Mouse (Mus musculus) bone marrow, adult 2 months (tissue): Measurements from ENCODE around the gene Supt20. TPM values are rescaled to one million over a fixed set of nuclear protein-coding genes. Genes with fewer than 3 reads are reported as not detected.
A peak's percentile ranks its signal among the peaks of the same experiment; 100 is the strongest.
"Not testable (repeated sequence)": the region's sequence is repeated elsewhere in the genome, so short reads cannot be mapped to it uniquely, and the experiment has no call there.

ENCODE experiments used
- H3K27ac ChIP-seq: fragments of 200-500 bp; 2 replicates; pipeline ENCODE4 v1.5.1; 2012; ENCODE audit warnings: low read depth, mild to moderate bottlenecking, control low read depth, inconsistent platforms, low read length; ENCODE audit not compliant: control insufficient read depth, poor library complexity, insufficient read depth
- H3K4me1 ChIP-seq: fragments of 200-500 bp; 2 replicates; pipeline ENCODE4 v1.6.1; 2011; ENCODE audit warnings: low read length; ENCODE audit not compliant: control insufficient read depth, insufficient read depth
- H3K4me3 ChIP-seq: fragments of 200-500 bp; replicated peaks from 2 replicates; pipeline ENCODE3; 2011; ENCODE audit warnings: mild to moderate bottlenecking, low read depth, low read length, control low read depth; ENCODE audit not compliant: control insufficient read depth
- CTCF ChIP-seq: fragments of 200-500 bp; IDR thresholded peaks from 2 replicates; pipeline ENCODE4 v1.5.1; 2011; ENCODE audit warnings: low read length, control low read depth; ENCODE audit not compliant: control insufficient read depth, insufficient read depth
- POLR2A ChIP-seq: fragments of 200-500 bp; IDR thresholded peaks from 2 replicates; pipeline ENCODE4 v1.6.1; 2011; ENCODE audit warnings: low read depth, mild to moderate bottlenecking, control low read depth, low read length, borderline replicate concordance; ENCODE audit not compliant: control insufficient read depth
- WGBS: fragments of 180-500 bp; shearing (Covaris S2); methylation state at CpG from one replicate; pipeline ENCODE4 v1.1.7; 2018; 5-methylcytosine and 5-hydroxymethylcytosine counted together
- polyA plus RNA-seq: library from polyadenylated mRNA; stranded (reverse); fragments of >200 nt; gene quantifications from 2 replicates; pipeline ENCODE4 v1.2.4, GENCODE M21; 2011; ENCODE audit warnings: low replicate concordance; ENCODE audit not compliant: missing spikeins, insufficient read depth, insufficient read length

Supt20 gene
- polyA plus RNA-seq, 1 experiment, result 60.4 TPM

DNA sequence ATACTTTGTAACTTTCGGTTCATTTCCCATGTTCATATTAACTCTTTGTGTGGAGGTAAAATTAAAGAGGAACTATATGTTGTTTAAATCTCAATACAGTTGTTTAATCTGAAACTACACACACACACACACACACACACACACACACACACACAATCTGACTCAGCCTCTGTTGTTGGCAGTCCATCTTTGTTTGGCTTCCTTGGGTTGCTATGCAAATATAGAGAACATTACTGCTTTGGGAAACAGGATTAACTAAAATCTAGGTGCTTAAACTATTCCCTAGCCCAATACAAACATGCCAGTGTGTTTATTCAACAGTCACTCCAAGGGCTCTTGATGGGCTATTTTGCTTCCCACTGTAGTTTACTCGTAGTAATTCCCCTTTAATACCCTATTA is 5.4 kb upstream of the Supt20 start:
- no peak overlapping the region for H3K4me3 ChIP-seq
- no peak overlapping the region for H3K27ac ChIP-seq
- H3K4me1 ChIP-seq, result no peaks in the 10 kb centered on the region; the same call in 1 of the 2 replicates
- 66% methylated on average over 2 of the region's 2 CpGs for WGBS
- TF ChIP-seq CTCF, result no peak
- TF ChIP-seq POLR2A, result no peak

DNA sequence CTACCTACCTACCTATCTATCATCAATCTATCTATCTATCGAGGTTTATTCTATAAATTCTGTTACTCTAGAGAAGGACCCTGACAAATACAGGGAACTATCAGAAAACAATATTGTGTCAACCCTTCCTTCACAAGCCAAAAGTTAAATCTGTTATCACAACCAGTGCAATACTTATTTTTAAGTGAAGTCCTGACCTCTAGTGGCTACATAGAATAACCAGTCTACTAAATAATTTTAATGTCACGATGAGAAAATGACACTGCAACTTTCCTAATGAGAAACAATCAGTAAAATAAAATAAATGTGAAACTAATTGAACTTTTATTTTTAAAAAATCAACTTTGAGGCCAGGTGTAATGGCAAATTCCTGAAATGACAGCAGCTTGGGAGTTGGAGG is 3.5 kb upstream of the Supt20 start:
- TF ChIP-seq POLR2A, result no peak
- TF ChIP-seq CTCF, result no peak
- 20% methylated on average over 2 of the region's 2 CpGs for WGBS
- H3K27ac ChIP-seq, result no peak overlapping the region
- no peak overlapping the region for H3K4me3 ChIP-seq
- no peaks in the 10 kb centered on the region for H3K4me1 ChIP-seq

DNA sequence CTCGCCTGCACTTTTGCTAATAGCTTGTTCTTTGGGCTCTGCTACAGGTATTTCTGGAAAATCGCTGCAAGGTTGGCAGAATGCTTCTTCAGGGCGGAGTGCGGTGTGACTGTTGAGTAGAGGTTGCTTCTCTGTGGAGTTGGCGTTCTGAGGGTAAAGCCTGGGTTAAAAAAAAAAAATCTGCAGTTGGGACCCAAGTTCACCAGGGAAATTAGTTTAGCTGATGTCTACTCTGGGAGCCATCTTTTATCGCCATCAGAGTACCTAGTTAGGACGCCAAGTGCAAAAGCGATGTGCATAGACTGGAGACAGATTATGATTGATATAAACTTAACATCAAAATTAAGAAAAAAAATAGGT is 429 bp downstream of the Supt20 start:
- under 1% methylated on average over 8 of the region's 8 CpGs for WGBS
- Histone ChIP-seq H3K4me1 (no peaks in the 10 kb centered on the region), H3K27ac (peak overlapping the region; percentile 84), H3K4me3 (peak overlapping the region; percentile 98)
- no peak for TF ChIP-seq CTCF
- TF ChIP-seq POLR2A, result no peak

DNA sequence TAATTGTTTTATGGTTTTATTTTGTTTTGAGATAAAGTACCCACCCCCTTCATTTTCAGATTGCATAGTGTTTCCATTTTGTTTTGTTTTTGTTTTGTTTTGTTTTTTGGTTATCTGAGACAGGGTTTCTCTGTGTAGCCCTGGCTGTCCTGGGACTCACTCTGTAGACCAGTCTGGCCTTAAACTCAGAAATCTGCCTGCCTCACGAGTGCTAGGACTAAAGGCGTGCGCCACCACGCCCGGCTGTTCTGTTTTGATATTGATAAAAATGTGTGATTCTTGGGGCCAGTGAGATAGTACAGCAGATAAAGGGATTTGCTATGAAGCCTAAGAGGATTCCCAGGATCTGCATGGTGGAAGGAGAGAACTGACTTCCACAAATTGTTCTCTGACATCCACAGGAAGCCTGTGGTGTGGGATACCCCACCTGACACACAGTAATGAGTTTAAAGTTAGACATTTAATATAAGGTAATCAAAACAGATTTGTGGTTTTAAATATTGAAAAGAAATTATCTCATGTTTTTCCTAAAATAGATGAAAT is 7.2 kb downstream of the Supt20 start:
- WGBS, result 71% methylated on average over 5 of the region's 5 CpGs
- Histone ChIP-seq H3K4me3 (no peak overlapping the region), H3K4me1 (no peaks in the 10 kb centered on the region), H3K27ac (no peak overlapping the region)
- no peak for TF ChIP-seq POLR2A
- TF ChIP-seq CTCF, result no peak

DNA sequence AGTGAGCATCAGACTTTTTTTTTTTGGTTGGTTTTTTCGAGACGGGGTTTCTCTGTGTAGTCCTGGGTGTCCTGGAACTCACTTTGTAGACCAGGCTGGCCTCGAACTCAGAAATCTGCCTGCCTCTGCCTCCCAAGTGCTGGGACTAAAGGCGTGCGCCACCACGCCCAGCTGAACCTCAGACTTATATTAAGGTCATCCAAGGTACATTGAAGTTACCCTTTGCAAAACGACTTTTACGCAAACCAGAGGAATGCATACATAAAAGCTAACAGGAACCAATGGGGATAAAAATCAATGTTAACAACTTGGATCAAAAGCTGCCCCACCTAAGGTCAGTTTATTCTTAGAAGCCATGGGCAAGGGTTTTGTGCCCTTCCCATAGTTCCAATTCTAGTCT is 11.5 kb downstream of the Supt20 start:
- 89% methylated on average over 8 of the region's 8 CpGs for WGBS
- not testable (repeated sequence) for H3K27ac ChIP-seq, H3K4me3 ChIP-seq, H3K4me1 ChIP-seq

DNA sequence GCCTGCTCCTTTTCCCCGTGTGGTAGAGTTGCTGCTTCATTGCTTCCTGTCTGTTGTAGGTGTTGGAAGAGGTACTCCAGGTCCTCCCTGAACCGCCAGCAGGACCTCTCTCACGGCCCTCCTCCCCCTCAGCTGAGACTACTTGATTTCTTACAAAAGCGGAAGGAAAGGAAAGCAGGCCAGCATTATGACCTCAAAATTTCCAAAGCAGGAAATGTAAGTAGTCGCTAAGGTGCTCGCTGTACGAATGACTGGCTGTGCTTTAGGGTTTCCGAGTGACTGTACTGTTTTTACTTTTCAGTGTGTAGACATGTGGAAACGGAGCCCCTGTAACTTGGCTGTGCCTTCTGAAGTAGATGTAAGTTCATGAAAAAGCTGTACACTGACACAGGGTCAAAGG is 16.4 kb downstream of the Supt20 start:
- peak overlapping the region; percentile 80; the same call in 1 of the 2 replicates for H3K27ac ChIP-seq
- TF ChIP-seq CTCF (no peak), POLR2A (no peak)
- no peak overlapping the region for H3K4me3 ChIP-seq
- 16% methylated on average over 9 of the region's 9 CpGs for WGBS
- peaks cover 1% of the 10 kb centered on the region for H3K4me1 ChIP-seq

DNA sequence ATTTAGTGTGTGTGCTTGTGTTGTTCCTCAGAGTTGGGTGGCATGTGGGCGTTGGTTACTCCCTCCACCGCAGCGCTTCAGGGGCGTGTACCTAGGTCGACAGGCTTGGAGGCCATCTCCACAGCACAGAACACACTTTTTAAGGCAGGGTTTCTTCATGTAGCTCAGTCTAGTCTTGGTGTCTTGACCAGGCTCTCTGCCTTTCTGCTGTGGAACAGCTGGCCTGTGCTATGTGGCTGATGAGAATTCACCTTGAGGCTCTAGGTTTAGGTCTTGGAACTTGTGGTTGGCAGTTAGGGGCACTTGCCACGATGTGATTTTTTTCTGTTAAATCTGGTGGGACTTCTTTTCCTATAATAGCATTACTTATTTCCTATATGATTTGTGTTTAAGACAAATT is 21.6 kb downstream of the Supt20 start, which contains the start of gene Gm21958:
TSS of gene Gm21958 (minus strand) at position 101 of the 400 bp plus-strand sequence.
- H3K4me3 ChIP-seq, result no peak within 1 kb of the TSS
- 93% methylated on average over 6 of the region's 6 CpGs for WGBS
- no peak within 1 kb of the TSS for H3K27ac ChIP-seq
- TF ChIP-seq CTCF (no peak), POLR2A (no peak)
- no peaks in the 10 kb centered on the region for H3K4me1 ChIP-seq

DNA sequence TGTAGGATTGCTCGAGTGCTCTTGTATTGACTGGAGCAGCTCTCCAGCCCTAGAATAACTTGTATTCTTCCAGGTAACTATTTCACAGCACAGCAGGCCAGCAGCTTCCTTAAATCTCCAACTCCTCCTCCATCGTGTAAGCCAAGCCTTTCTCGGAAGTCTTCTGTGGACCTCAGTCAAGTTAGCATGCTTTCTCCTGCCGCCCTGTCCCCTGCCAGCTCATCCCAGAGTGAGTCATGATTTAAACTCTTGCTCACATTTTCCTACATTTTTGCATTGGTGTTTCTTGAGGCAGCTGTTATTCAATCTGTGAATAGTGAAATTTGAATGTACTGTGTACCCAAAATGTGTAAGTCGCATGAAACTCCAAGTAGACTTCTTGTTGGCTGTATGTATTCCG is 22.9 kb downstream of the Supt20 start:
- H3K4me1 ChIP-seq, result no peaks in the 10 kb centered on the region
- H3K27ac ChIP-seq, result no peak overlapping the region
- WGBS, result 85% methylated on average over 6 of the region's 6 CpGs
- H3K4me3 ChIP-seq, result no peak overlapping the region
- TF ChIP-seq CTCF, result no peak
- no peak for TF ChIP-seq POLR2A

DNA sequence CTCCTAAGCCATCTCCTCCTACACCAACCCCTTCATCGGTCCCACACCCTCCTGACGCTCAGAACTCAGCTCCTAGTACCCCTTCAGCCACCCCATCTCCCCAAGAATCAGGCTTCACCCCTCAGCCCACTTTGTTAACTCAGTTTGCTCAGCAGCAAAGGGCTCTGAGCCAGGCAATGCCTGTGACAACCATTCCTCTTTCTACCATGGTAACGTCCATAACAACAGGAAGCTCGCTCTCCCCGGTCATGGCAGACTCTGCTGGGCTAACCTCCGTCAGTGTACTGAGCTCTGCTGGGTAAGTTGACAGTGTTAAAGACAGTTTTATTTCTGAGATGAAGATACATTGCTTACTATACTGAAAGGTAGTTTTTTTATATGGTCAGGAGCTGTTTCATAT is 24.7 kb downstream of the Supt20 start:
- H3K4me3 ChIP-seq, result no peak overlapping the region
- H3K27ac ChIP-seq, result no peak overlapping the region
- H3K4me1 ChIP-seq, result no peaks in the 10 kb centered on the region
- no peak for TF ChIP-seq CTCF
- no peak for TF ChIP-seq POLR2A
- 88% methylated on average over 6 of the region's 6 CpGs for WGBS

DNA sequence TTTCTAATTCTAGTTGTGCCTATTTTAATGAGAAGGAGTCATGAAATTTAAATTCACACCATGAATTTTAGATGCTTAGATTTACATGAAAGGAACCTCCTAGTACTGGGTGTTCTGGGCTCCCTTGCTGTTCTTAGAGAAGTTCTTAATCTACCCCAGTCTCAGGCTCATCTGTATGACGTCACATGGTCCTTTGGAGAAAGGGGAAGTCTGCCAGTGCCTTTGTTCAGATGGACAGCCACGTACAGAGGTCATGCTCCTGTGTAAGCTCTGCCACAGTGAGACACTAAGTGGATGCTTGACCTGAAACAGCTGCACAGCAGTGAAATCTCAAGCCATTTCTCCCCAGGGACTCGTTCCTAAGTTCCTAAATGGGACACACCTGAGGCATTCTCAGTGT is 26.3 kb downstream of the Supt20 start:
- WGBS, result 33% methylated on average over 3 of the region's 3 CpGs
- TF ChIP-seq POLR2A (no peak), CTCF (no peak)

More for the DNA sequence above, 26.3 kb downstream of the Supt20 start:
- H3K27ac ChIP-seq, result no peak overlapping the region
- H3K4me1 ChIP-seq, result no peaks in the 10 kb centered on the region; the same call in 1 of the 2 replicates
- H3K4me3 ChIP-seq, result no peak overlapping the region
